Mouse (Mus musculus) heart, adult 2 months (tissue): Measurements from ENCODE around the gene Slc29a2. TPM values are rescaled to one million over a fixed set of nuclear protein-coding genes. Genes with fewer than 3 reads are reported as not detected.

Experiments
- DNase-seq, 2 experiments: peaks; one replicate each; pipeline ENCODE4 v3.0.0; 2021
- H3K27ac ChIP-seq: fragments of 200-600 bp; 2 replicates; pipeline ENCODE4 v1.8.1; 2022
- H3K27me3 ChIP-seq: fragments of 200-500 bp; 2 replicates; pipeline ENCODE4 v1.6.1; 2012; ENCODE audit warnings: mild to moderate bottlenecking, low read length, inconsistent platforms, mixed read lengths; ENCODE audit not compliant: control insufficient read depth, insufficient read depth
- H3K36me3 ChIP-seq: fragments of 200-500 bp; 2 replicates; pipeline ENCODE4 v1.6.1; 2012; ENCODE audit warnings: low read length, inconsistent platforms; ENCODE audit not compliant: control insufficient read depth, insufficient read depth
- H3K4me1 ChIP-seq: fragments of 200-500 bp; 2 replicates; pipeline ENCODE4 v1.6.1; 2011; ENCODE audit warnings: low read length; ENCODE audit not compliant: control insufficient read depth, insufficient read depth
- H3K4me3 ChIP-seq: fragments of 200-600 bp; 2 replicates; pipeline ENCODE4 v1.8.1; 2022
- H3K79me2 ChIP-seq: fragments of 200-500 bp; replicated peaks from 2 replicates; pipeline ENCODE4 v1.6.1; 2012; ENCODE audit warnings: mild to moderate bottlenecking, inconsistent platforms, low read length, moderate library complexity, mixed read lengths; ENCODE audit not compliant: control insufficient read depth, insufficient read depth
- H3K9ac ChIP-seq: fragments of 200-500 bp; 2 replicates; pipeline ENCODE4 v1.6.1; 2012; ENCODE audit warnings: low read depth, mild to moderate bottlenecking, control low read depth, inconsistent platforms, low read length, mixed read lengths
- CTCF ChIP-seq: fragments of 200-600 bp; IDR thresholded peaks from 2 replicates; pipeline ENCODE4 v1.8.1; 2022; ENCODE audit warnings: antibody characterized with exemption, mild to moderate bottlenecking, moderate library complexity
- EP300 ChIP-seq: fragments of 200-500 bp; IDR thresholded peaks from 2 replicates; pipeline ENCODE4 v1.6.1; 2011; ENCODE audit warnings: low read depth, low read length, control low read depth; ENCODE audit not compliant: insufficient read depth
- POLR2A ChIP-seq: fragments of 200-500 bp; IDR thresholded peaks from 2 replicates; pipeline ENCODE4 v1.6.1; 2011; ENCODE audit warnings: mild to moderate bottlenecking, low read depth, low read length, control low read depth; ENCODE audit not compliant: insufficient read depth
- WGBS: fragments of 180-500 bp; shearing (Covaris S2); methylation state at CpG from one replicate; pipeline ENCODE4 v1.1.7; 2018; 5-methylcytosine and 5-hydroxymethylcytosine counted together
- intact Hi-C: fragments of 180-260 bp; cut with DNase I; formaldehyde crosslinking; loops from one replicate; pipeline ENCODE4 v1.15.1; 2025
- long read RNA-seq: library from polyadenylated mRNA; stranded (forward); transcript quantifications from one replicate; pipeline ENCODE4 v2.0.0, GENCODE M21; 2021
- polyA plus RNA-seq: library from polyadenylated mRNA; depleted of rRNA; stranded (reverse); fragments of >200 nt; gene quantifications from 2 replicates; pipeline ENCODE4 v1.2.3, GENCODE M21; 2012; rRNA removed
- total RNA-seq, 2 experiments: library from RNA; stranded (reverse); gene quantifications; 2 replicates each; pipeline ENCODE4 v1.2.3; 2021

Slc29a2 gene
- total RNA-seq: 10 to 100 TPM; 10.8 to 11.4 TPM
- 35.7 and 42.8 TPM in 2 replicates for polyA plus RNA-seq
- long read RNA-seq, transcript Slc29a2-204 (12 exons, 2,619 nt): major isoform, 11 of 20 reads
- long read RNA-seq, partial matches to known transcripts: 4 of 20 reads
- long read RNA-seq, other reads (novel, unspliced or antisense): 5 of 20 reads

- Histone ChIP-seq H3K79me2 (no peaks in the 10 kb centered on the region), H3K4me3 (peak within 1 kb of the TSS; percentile 85), H3K36me3 (no peaks in the 10 kb centered on the region), H3K27ac (peak within 1 kb of the TSS; percentile 91), H3K27me3 (no peaks in the 10 kb centered on the region), H3K9ac (peak within 1 kb of the TSS; percentile 74), H3K4me1 (no peaks in the 10 kb centered on the region)
- intact Hi-C loops: no loop called here
- peak; percentile 94 to 95 for DNase-seq
- WGBS: under 1% methylated on average over 62 of the region's 62 CpGs
- TF ChIP-seq CTCF (no peak), EP300 (peak; percentile 44; the same call in 1 of the 2 replicates), POLR2A (peak; percentile 98)
Observed at GRCm38 (mm10) chr19:5023621-5024479, at the start of gene Slc29a2. Gene Slc29a2, plus strand, starts transcription at chr19:5023860.

- TF ChIP-seq EP300 (0 out of 2 replicates have a peak, but pooled peaks have one; percentile 28), POLR2A (no peak), CTCF (peak; percentile 92)
- intact Hi-C loops: loop anchor here (1.0 kb wide), 1 partner anchor 21 kb away; no protein-coding TSS in a partner anchor
- H3K27me3 ChIP-seq: no peaks in the 10 kb centered on the region
- no peaks in the 10 kb centered on the region for H3K36me3 ChIP-seq
- H3K4me1 ChIP-seq: no peaks in the 10 kb centered on the region
- no peak overlapping the region for H3K9ac ChIP-seq
- no peak overlapping the region for H3K27ac ChIP-seq
- no peaks in the 10 kb centered on the region for H3K79me2 ChIP-seq
- H3K4me3 ChIP-seq: no peak overlapping the region
- peak in 1 of 2 experiments; percentile 18 for DNase-seq
Observed at GRCm38 (mm10) chr19:4981767-4982166, 41.9 kb upstream of the Slc29a2 start.

DNA sequence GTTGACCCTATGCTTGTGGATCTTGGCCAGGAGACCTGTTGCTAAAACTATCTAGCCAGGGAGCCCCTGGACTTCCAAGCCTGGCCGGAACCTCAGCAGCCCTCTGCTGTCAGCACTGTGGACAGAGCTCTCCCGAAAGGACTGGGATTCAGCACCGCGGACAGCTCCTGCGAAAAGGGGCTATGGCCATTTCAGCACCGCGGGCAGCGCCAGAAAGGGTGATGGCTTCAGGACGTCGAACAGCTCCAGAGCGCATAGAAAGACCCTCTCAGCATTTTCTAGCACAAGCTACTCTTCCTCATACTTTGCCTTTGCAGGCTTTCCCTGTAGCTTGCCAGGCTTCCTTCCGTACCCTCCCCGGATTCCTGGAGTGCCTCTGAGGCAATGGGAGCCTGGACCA lies 34.6 kb upstream of the Slc29a2 start:
- H3K27me3 ChIP-seq: no peaks in the 10 kb centered on the region
- intact Hi-C loops: no loop called here
- no peak overlapping the region for H3K4me3 ChIP-seq
- peak; percentile 85 to 93 for DNase-seq
- no peaks in the 10 kb centered on the region; the same call in 1 of the 2 replicates for H3K36me3 ChIP-seq
- no peak overlapping the region for H3K9ac ChIP-seq
- peak; percentile 95 for TF ChIP-seq EP300
- TF ChIP-seq POLR2A: no peak
- H3K4me1 ChIP-seq: no peaks in the 10 kb centered on the region; the same call in 1 of the 2 replicates
- WGBS: 4% methylated on average over 13 of the region's 13 CpGs
- no peaks in the 10 kb centered on the region for H3K79me2 ChIP-seq
- H3K27ac ChIP-seq: no peak overlapping the region

DNA sequence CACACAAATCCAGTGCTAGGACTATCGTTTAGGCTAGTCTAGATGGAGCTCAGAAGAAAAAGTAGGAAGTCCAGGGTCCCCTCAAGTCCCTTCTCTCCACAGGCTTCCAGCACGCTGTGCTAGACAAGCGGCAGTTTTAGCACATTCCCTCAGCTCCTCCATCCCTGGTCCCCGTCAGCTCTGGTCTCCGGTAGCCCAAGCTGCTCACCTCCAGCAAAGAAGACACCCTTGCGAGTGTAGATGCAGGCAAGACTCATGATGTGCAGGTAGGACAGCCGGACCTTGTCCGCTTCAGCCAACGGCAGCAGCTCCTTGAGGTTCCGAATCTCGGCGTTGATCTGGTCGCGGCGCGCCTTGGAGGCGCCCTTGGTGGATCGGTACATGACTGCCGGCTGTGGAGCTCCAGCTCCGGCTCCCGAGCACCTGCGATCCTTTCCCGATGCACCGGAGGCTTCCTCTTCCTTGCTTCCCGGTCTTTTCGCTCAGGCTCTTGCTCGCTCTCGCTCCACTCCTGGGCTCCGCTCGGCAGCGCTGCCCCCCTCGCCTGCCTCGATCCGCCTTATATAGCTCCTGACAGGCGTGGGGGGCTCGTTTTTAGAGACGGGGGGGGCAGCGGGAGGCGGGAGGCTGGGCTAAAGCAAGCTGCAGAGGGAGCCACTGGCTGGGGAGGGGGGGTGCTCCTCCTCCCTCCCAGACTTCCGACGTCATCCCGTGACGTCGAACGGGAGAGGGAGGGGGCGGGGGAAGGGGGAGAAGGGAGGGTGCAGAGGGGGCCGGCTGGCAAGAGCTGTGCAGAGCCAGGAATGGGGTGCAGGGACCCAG lies 34.0 kb upstream of the Slc29a2 start:
- Histone ChIP-seq H3K9ac (no peak overlapping the region), H3K27me3 (no peaks in the 10 kb centered on the region), H3K79me2 (no peaks in the 10 kb centered on the region), H3K4me3 (no peak overlapping the region), H3K36me3 (no peaks in the 10 kb centered on the region; the same call in 1 of the 2 replicates), H3K27ac (no peak overlapping the region), H3K4me1 (no peaks in the 10 kb centered on the region; the same call in 1 of the 2 replicates)
- no peak for DNase-seq
- 19% methylated on average over 44 of the region's 47 CpGs for WGBS
- intact Hi-C loops: no loop called here
- TF ChIP-seq CTCF (no peak), EP300 (no peak), POLR2A (no peak)

- TF ChIP-seq EP300 (no peak), CTCF (no peak), POLR2A (no peak)
- 21% methylated on average over 4 of the region's 4 CpGs for WGBS
Observed at GRCm38 (mm10) chr19:4990256-4990625, 33.4 kb upstream of the Slc29a2 start, which contains the start of gene Npas4. Gene Npas4, minus strand, starts transcription at chr19:4990316.

More at GRCm38 (mm10) chr19:4990256-4990625, 33.4 kb upstream of the Slc29a2 start, which contains the start of gene Npas4:
- Histone ChIP-seq H3K27ac (no peak within 1 kb of the TSS), H3K36me3 (no peaks in the 10 kb centered on the region; the same call in 1 of the 2 replicates), H3K79me2 (no peaks in the 10 kb centered on the region), H3K4me1 (no peaks in the 10 kb centered on the region; the same call in 1 of the 2 replicates), H3K27me3 (no peaks in the 10 kb centered on the region), H3K9ac (no peak within 1 kb of the TSS), H3K4me3 (no peak within 1 kb of the TSS)
- intact Hi-C loops: no loop called here
- no peak for DNase-seq
